Mouse (Mus musculus): ENCODE measurements at regions not wholly inside any gene's neighbourhood (a gene's known extent, or its start where the extent isn't known, plus 50 kb on each side); places are given as distances from the start of the nearest gene placed in this dataset.
A peak's percentile ranks its signal among the peaks of the same experiment; 100 is the strongest.
"Not testable (repeated sequence)": the region's sequence is repeated elsewhere in the genome, so short reads cannot be mapped to it uniquely, and the experiment has no call there.

DNA sequence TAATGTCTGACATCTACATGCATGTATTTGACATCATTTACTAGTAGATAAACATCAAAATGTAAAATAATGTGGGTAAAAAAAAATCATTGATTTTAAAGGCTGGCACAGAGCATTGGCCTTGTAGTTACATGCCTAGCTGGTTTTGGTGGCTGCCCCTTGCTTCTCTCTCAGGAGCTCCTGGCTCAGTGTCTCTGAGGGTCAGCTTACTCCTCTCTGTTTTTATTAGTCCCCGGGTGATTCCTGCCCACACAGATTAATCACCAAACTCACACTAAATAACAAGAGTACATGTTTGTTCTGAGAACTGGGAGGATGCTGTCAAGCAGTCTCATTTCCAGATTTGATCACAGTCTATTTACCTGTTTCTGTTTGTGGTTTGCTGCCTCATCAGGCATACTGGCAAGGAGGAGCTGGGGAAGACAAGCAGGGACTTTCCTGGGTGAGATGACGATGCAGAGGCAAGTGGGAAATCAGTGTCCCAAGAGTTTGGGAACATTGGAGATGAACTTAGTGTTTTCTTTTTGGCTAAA, 422.7 kb upstream of the Htr2a start:
- DNase-seq = no peak

DNA sequence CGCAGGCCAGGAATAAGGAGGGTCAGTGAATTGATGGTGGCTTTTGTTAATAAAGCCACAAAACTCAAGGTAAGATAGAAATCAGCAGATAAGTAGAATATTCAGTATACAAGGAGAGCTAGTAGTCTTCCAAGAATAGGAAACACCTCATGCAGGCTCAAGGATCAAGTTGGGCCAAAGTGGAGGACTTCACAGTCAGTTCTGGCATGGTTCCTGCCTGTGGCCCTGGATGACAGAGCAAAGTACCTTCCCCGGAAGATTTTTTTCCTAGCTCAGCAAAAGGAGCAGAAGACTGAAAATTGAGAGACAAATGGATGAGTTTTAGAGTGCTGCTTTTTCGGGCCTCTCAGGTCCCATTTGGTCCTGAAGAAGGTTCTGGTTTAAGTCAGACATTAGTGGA, 420.9 kb upstream of the Htr2a start:
- DNase-seq = no peak

DNA sequence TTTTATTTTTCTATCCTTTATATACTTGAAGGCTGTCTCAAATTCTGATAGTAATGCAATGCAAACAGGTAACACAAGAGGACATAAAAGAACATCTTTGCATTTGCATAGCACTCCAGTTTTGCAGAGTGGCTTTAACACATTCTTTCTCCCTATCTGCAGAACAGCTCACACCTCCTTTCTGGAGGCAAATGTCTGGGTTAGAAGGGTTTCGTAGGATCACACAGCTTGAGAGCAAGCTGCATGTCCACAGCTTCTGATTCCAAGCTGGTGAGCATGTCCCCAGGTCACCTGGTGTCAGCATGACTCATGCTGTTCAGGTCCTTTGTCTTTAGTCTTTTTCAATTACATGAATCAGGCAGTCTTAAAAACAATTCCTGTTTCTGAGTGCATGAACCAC, 418.5 kb upstream of the Htr2a start:
- DNase-seq = no peak

DNA sequence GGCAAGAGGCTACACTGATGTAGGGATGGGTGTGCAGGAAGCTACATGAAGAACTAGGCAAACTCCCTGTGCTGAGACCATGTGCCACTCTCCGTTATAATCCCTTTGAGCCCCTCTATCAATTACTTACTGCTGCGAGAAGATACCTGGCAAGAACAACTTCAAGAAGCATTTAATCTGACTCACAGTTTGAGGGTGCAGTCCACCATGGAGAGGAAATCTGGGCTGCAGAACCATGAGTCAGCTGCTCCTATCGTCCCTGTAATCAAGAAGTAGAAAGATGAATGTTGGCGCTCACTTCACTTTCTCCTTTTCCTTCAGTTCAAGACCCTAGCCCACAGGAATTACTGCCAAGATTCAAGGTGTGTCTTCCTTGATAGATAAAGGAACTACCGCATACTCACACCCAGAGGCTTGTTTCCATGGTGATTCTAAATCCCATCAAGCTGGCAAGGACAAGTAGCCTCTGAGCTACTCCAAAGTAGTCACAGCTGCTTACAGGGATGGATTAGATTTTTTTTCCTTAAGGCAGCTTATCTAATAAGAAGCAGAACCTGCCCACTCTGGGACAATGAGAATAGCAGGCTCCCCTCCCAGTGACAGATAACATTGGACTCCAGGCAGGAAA, 411.0 kb upstream of the Htr2a start:
- no peak for DNase-seq

DNA sequence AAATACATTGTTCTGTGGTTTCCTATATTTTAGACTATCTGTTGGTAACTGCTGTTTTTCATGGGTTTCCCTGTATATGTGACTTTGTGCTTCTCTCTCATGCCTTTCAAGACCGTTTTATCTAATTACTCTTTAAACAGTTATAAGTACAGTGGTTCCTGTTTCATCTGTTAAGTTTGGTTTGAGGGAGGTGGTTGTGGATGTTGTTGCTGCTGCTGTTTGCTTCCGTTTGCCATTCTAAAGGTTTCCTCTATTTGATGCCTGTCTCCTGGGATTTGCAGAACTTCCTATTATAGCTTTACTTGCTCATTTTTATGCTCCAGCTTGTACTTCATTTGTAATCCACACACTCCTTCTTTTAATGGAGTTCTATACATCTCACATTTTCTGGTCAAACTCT, 400.4 kb upstream of the Htr2a start:
- DNase-seq = no peak

DNA sequence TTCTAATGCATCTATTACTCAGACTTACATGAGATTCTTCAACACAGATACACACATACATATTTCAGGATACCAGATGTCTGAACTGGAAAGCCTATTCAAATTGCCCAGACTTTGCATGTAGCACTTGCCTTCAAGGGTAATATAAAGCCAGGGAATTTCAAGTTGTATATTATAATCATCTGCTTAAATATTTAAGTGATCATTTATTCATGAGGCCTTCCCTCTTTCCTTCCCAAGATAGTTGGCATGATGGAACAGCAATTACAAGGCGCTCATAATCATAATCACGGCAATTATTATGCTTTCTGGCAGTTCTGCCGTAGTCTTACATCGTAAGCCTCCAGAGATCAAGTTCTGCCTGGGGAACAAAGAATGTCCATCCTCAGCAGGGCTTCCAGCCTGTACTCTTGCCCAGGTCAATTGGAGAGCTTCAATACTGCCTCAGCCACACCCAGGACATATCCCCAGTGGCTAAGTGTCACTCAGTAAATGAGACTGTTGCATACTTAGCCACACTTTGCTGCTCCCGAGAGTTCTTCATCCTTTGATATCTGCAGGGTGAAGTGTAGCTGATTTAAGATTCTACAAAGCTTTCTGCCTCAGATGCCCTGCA, 391.3 kb upstream of the Htr2a start:
- DNase-seq = no peak

DNA sequence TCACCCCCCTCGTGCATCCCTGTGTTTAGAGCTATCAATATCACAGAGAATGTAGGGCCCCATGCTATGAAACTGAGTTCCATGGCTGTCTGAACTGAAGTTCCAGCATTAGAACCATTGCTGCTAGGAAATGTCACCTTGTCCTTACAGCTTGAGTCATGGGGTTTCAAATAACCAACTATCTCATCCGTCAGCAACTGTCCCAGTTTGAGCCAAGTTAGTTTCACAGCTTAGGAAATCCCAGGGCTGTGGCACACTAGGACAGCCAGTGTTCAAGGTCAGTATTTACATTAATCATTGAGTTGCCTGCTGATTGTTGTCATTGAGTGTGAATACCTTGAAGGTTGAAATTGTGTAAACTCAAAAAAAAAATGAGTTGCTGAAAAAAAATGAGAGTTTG, 390.6 kb upstream of the Htr2a start:
- no peak for DNase-seq

DNA sequence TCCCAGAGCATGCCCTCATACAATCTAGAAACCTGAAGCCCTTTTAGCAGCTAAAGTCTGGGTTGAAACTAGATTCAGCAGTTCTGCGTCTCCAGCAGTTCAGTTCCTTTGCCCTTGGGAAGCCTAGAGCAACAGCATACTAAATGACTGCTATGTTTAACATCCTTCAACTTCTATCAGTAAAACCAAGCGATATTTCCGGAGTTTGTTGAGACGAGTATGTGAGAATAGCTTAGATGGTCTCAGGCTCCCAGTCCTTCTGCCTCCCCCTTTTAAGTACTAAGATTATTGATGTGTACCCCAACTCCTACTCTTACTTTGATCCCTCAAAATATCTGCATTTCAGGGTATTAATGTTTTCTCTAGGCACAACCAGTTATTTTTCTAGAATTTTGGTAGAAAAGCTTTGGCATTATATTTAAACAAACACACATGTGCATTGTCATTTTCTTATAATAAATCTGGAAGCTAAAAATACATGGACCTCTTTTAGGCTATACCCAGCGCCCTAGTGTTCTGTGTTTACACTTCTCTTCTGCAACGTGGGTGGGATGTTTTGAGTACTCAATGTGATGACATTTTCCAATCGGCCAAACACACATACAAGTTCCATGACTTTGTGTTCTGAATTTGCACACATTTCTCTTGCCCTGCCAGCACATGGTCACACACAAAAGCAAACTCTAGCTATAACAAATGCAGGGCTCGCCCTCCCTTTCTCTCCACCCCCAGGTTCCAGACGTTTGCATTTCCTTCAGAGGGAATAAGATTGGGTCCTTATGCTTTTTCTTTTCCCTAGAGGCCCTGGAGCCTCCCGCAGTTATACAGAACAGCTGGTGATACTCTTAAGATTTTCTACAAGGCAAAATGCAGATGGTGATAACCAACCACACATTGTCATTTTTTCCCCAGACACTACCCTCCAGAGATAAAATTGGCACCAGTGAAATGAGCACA, 388.2 kb upstream of the Htr2a start:
- no peak for DNase-seq

DNA sequence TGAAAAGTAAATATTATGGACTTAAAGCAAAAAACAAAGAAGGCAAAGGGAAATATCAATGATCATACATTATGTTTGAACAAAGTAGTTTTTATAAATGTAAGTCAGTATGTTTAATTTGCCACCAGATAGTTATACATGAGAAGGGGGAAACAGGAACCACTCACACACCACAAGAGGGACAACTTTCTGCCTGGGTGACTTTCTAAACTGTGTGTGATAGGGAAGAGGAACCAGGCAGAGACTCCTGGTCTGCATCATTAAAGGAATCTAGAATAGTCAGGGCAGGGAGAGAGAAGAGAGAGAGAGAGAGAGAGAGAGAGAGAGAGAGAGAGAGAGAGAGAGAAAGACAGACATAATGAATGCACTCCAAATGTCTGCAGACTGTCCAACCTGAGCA, 385.6 kb upstream of the Htr2a start:
- no peak for DNase-seq

DNA sequence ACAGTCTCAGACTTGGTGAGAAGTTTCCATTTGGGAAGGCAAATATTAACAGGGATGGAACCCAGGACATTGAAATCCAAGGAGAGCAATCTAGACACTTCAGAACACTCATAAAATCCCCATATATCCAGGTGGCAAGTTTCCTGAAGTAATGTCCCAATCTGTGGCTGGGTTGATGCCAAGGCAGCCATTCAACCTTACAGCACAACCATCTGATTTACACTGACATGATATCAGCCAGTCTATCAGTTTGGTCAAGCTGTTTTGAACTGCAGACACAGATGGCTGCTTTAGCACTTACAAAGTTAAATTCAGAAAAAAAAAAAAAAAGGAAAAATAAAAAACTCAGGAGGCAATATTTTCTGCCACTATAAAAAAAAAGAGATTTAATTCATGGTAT, 381.2 kb upstream of the Htr2a start:
- no peak for DNase-seq

DNA sequence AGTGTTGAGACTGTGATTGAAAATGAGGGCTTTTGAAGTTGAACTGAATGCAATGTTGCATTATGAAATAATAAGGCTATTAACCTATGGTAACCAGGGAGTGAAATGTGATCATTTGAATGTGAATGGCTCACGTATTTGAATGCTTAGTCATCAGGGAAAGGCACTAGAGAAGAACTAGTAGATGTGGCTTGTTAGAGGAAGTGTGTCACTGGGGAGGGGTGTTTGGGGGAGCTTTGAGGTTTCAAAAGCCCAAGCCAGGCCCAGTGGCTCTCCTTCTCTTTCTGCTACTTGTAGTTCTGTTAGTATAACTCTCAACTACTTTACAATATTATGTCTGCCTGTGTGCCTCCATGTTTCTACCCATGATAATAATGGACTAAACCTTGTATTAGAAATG, 373.6 kb upstream of the Htr2a start:
- DNase-seq = no peak

DNA sequence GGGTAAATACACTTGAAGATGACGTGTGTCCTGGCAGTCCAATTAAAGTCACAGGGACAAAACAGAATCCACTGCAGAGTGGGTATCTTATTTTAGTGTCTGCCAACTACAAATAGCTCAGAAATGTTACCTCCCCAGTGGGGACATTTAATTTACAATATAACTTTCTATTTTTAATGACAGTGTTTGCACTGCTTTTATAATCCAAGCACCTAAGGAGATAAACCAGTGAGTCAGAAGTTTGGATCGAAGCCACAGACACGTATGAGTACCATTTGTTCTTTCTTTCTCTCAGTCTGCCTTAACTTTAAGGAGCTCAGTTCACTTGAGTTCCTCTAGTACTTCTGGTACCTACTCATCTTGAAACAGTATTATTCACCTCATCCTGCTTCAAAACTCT, 346.1 kb upstream of the Htr2a start:
- DNase-seq = no peak

DNA sequence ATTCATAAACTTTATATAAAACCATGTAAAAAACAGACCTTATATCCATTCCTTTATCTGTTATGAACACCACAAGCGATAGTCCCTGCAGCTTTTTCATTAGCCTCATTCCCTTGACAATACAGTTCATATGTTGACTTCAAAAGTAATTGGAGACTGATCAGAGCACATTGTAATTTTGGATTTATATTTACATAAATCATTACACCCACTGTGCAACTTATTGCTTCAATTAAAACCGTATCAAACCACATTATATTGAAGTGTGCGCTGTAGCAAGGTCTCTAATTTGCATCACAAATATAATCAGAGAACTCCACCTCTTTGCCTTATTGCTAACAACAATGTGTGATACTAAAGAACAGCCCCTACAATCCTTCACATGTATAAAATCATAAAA, 336.2 kb upstream of the Htr2a start:
- DNase-seq = no peak

DNA sequence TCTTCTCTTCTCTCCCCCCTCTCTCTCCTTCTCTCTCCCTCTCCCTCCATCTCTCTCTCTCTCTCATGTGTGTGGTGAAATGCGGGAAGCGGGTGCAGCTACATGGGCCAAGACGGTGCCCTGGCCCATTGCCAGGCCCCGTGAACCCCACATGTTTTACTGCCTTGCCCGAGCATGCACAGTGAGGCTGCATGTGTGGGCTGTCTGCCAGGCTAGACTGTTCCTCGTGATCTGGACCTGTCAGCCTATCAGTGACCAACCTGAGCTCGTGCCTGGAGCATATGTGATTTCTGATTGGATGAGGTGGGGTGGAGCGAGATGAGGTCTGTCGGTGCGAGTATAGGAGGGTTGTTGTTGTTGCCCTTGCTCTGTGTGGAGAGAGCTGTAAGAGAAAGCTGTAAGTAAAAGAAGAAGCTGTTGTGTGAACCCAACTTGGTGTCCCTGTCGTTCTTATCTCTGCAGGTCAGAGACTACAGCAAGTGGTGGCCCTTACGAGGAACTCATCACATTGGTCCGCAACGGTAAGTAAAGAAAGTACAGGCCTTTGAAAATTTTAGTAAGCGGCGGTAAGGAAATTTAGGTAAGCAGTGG, 333.8 kb upstream of the Htr2a start:
- DNase-seq = no peak

DNA sequence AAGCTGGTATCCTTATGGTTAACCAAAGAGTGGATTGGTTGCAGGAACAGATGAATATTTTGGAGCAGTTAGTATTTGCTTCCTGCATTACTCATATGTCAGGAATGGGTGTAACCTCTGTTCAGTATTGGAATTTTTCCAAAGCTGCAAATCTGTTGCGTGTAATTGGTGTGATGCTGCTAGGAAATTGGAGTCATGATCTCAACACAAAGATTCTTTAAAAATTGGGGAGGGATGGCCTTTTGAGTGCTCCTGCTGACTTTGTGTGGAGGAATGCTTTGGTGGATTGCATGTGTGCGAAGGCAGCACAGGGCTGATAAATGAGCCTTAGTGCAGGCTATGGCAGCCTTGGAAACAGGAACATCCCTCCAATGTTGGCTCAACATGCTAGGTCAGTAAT, 331.2 kb upstream of the Htr2a start:
- DNase-seq = not testable (repeated sequence)

DNA sequence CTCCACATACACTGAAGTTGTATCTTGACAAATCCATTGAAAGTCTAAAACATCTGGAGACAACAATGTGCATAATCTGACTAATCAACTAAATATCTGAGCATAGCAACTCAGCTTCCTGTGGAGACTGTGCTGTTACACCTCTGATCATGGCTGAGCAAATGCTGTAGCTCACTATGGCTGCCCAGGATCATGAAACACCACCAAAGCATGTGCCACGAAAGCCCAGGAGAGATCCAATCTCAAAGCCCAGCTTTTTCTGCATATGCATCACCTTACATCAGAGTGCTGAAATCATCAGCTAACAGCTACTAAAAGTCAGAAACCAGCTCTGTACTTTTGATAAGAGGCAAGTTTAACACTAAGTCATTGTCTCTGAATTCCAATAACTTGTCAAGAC, 313.3 kb upstream of the Htr2a start:
- DNase-seq = no peak

DNA sequence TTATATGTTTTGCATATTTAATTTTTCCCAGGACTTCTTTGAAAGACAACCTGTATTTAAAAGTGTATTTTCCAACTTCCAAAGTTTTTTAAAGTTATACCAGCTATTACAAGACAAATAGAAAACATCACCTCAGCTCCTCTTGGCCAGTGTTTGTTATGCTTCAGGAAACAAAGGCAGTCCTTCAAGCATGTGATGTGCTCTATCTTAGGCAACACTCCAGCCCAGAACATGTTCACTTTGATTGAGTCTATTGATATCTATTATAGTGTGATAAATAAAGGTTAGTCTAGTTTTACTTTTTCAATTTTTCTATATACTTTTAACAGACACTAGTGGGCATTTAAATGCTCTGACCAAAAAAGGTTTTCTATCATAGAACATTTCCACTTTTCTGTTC, 289.9 kb upstream of the Htr2a start:
- no peak for DNase-seq

DNA sequence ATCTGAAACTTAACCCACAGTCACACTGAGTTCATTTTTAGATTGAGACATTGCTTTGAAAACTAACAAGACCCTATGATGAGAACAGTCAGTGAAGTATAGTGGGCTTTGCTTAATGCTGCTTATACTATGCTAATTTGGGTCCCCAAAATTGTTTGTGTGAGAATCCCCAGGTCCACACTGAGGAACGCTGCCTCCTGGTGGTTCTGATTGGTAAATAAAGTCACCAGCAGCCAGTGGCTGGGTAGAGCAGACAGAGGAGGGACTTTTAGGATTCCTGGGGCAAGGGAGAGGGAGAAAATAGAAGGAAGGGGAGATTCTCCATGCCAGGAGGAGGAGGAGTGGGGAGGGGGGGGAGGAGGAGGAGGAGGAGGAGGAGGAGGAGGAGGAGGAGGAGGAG, 288.4 kb upstream of the Htr2a start:
- no peak for DNase-seq

DNA sequence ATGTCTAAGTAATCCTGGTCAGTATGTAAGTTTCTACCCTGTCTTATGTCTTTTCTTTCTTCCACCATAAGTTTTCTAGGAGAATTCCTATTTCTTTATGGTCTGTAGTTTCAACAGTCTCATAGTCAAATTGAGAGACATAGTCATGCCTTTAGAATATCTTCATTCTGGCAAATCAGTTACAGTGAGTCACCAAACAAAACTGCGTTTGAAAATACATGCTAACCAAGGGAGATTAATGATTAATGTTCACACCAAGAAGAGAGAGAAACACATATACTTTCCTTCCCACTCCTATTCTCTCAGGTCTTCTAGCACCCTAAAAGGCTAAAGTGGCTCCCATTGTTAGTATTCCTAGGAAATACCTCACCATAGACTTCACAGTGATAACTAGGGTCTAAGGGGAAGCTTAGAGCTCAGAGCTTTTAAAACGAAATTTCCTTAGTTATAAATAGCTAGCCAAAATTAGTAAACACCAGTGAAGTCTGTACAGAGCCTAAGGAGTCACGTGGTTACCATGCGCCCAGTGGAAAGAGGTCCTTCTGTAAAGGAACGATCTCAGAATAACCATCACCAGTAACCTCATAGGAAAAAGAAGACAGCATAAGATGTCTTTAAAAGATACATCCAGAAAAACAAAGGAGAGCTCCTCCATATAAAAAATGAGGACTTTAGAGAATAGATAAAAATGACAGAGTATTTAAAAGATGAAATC, 281.8 kb upstream of the Htr2a start:
- DNase-seq = no peak

DNA sequence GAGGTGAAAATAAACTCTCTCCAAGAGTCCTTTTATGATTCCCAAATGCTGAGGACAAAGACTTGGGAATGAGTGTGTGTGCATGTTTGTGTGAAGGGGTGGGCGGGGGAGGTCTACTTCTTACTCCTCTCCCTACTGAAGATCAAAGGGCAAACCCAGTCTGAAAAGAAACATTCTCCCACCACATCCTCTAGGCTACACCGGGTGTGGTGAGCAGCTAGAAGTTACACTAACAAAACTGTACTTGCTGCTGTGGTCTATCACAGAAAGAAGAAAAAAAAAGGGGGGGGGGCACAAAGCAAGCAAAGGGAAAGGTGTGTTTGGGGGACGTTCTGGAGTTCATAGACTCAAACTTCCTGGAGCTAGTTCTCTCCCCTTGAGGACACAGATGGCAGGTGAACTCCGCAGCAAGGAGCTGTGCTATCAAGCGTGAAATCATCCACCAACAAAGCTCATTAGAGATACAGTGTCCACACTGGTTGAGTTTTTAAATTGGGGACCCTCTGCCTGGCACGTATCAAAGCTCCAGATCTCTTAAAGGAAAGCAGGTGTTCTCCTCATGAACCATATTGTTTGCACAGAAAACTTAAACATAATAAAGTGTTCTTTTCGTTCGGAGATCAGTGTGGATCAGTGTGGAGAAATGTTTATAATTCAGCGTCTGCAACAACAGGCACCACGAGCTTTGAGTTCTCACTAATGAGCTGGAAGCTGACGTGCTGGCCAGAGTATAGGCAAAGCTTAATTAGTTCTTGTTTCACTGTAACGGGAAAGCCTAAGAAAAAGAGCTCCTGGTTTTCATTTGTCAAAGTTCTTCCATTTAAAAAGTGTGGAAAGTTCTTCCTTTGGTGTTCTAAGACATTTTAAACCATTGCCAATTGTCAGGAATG, 280.7 kb upstream of the Htr2a start:
- peak; percentile 3 for DNase-seq

DNA sequence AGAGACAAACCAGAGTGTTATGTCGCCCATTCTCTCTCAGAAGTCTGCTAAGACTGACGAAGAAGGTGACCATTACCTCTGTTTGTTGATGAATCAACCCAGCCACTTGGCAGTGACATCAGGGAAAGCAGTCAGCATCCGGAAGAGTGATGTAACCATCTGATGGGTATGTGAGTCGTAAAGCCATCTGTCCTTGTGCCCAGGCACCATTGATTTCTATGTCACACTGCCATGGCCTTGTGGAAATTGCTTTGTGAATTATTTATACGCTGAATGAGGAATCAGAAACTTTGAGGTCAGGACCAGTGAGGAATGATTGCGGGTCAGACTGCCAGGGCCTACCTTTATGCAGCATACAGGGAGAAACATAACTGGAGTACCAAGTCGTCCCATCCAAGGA, 256.2 kb upstream of the Htr2a start:
- no peak for DNase-seq

DNA sequence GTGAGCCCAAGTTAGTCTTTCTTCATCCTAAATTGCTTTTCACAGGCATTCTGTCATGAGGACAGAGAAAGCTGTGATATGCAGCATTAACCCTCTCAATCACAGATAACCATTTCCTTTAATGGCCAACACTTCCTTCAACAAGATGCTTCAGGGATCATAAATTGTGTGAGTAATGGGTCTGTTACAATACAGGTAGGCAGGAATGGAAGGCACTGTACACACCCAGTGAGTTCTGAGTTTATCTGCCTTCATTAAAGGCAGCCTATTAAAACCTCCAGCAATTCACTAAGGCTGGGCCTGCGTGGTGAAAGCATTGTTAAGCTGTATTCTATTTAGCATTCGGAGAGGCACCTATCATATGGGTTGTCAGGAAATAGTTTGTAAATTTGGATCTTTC, 248.2 kb upstream of the Htr2a start:
- no peak for DNase-seq

Measured in thymus, postnatal 14 days (tissue).